Mouse (Mus musculus): ENCODE results near the gene Arrdc3.

DNA sequence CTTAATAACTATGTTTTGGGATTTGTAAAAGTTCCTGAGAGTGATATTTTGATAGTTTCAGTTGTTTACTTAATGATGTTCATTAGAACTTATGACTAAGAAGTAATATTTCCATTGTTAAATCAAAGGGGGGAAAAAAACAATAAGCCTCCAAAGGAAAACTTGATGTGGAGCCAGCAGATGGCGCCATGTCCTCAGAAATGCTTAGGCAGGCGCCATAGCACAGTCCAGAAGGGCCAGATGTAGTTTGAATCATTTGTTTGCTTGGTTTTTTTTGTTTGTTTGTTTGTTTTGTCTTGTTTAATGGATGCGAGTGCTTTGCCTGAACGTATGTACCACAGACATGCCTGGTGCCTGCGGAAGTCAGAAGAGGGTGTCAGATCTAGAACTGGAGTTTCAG, 21.0 kb upstream of the Arrdc3 start:
- TF ChIP-seq CTCF (IDR thresholded peaks at IDR 0.05; ENCODE audit: borderline replicate concordance, insufficient read depth, low read depth, low read length) (peak; percentile 81), POLR2A (IDR thresholded peaks at IDR 0.05; ENCODE audit: borderline replicate concordance, insufficient read depth, low read length) (no peak)
